Mouse (Mus musculus) forebrain, embryonic 15.5 days (tissue): ENCODE measurements around the gene Fgf22. TPM values are rescaled to one million over a fixed set of nuclear protein-coding genes. Genes with fewer than 3 reads are reported as not detected.

Source experiments
- ATAC-seq: fragments of 200-750 bp; cut with Nextera tagmentation; replicated peaks from 2 replicates; pipeline ENCODE4 v1.8.0; 2017; ENCODE audit warnings: mild to moderate bottlenecking, moderate TSS enrichment, moderate library complexity
- H3K27ac ChIP-seq: fragments of 300-500 bp; sonication (generic); replicated peaks from 2 replicates; pipeline ENCODE4 v1.5.1; 2015; ENCODE audit warnings: mild to moderate bottlenecking, inconsistent platforms
- H3K27me3 ChIP-seq: fragments of 300-500 bp; sonication (generic); 2 replicates; pipeline ENCODE4 v1.6.1; 2015; ENCODE audit warnings: inconsistent platforms
- H3K36me3 ChIP-seq: fragments of 300-500 bp; sonication (generic); 2 replicates; pipeline ENCODE4 v1.6.1; 2015; ENCODE audit warnings: mild to moderate bottlenecking, inconsistent platforms
- H3K4me1 ChIP-seq: fragments of 300-500 bp; sonication (generic); 2 replicates; pipeline ENCODE4 v1.6.1; 2015; ENCODE audit warnings: inconsistent platforms
- H3K4me2 ChIP-seq: fragments of 300-500 bp; sonication (generic); replicated peaks from 2 replicates; pipeline ENCODE4 v1.6.1; 2015; ENCODE audit warnings: mild to moderate bottlenecking, inconsistent platforms
- H3K4me3 ChIP-seq: fragments of 300-500 bp; sonication (generic); 2 replicates; pipeline ENCODE4 v1.5.1; 2015; ENCODE audit warnings: mild to moderate bottlenecking, inconsistent platforms
- H3K9ac ChIP-seq: fragments of 300-500 bp; sonication (generic); replicated peaks from 2 replicates; pipeline ENCODE4 v1.6.1; 2015; ENCODE audit warnings: mild to moderate bottlenecking, inconsistent platforms
- H3K9me3 ChIP-seq: fragments of 300-500 bp; sonication (generic); 2 replicates; pipeline ENCODE4 v1.6.1; 2016; ENCODE audit warnings: inconsistent platforms
- WGBS: fragments of 180-500 bp; shearing (Covaris S2); methylation state at CpG from one replicate; pipeline ENCODE4 v1.1.7; 2015; ENCODE audit warnings: mixed read lengths; 5-methylcytosine and 5-hydroxymethylcytosine counted together
- polyA plus RNA-seq: library from polyadenylated mRNA; unstranded; fragments of >200 nt; fragmentation: Nextera tagmentation; extraction: Ambion mirVana; gene quantifications from 2 replicates; pipeline ENCODE4 v1.2.1, GENCODE M21; 2015

Gene Fgf22
- polyA plus RNA-seq, 1 experiment from 2014 or later = 0.69 TPM

GRCm38 (mm10) chr10:79716254-79716987, 38.5 kb upstream of the Fgf22 start, which contains the start of gene Hcn2:
Hcn2 (plus strand) TSS chr10:79716634.
- no peaks in the 10 kb centered on the region for H3K9me3 ChIP-seq
- peak; percentile 57 for ATAC-seq
- H3K27ac ChIP-seq = no peak within 1 kb of the TSS
- H3K4me3 ChIP-seq = peak within 1 kb of the TSS; percentile 66
- H3K4me1 ChIP-seq = peaks cover 19% of the 10 kb centered on the region
- H3K9ac ChIP-seq = peak within 1 kb of the TSS; percentile 62
- H3K4me2 ChIP-seq = peak within 1 kb of the TSS; percentile 96
- peaks cover 40% of the 10 kb centered on the region for H3K27me3 ChIP-seq
- H3K36me3 ChIP-seq = peaks cover 7% of the 10 kb centered on the region
- WGBS = 2% methylated on average over 41 of the region's 91 CpGs

DNA sequence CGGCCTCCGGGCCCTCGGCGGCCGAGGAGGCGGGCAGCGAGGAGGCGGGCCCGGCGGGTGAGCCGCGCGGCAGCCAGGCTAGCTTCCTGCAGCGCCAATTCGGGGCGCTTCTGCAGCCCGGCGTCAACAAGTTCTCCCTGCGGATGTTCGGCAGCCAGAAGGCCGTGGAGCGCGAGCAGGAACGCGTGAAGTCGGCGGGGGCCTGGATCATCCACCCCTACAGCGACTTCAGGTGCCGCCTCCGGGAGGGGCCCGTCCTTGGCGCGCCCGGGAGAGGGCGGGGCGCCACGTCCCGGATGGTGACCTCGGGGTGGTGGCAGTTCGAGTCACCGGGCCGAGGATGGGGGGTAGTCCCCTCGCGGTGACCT, 37.9 kb upstream of the Fgf22 start:
- Histone ChIP-seq H3K27me3 (peaks cover 40% of the 10 kb centered on the region), H3K9ac (peak overlapping the region; percentile 62), H3K36me3 (peaks cover 2% of the 10 kb centered on the region), H3K9me3 (no peaks in the 10 kb centered on the region), H3K27ac (no peak overlapping the region), H3K4me1 (peaks cover 19% of the 10 kb centered on the region), H3K4me2 (peak overlapping the region; percentile 96), H3K4me3 (peak overlapping the region; percentile 66)
- WGBS = under 1% methylated on average over 40 of the region's 44 CpGs
- peak; percentile 8; the same call in 1 of the 2 replicates for ATAC-seq

DNA sequence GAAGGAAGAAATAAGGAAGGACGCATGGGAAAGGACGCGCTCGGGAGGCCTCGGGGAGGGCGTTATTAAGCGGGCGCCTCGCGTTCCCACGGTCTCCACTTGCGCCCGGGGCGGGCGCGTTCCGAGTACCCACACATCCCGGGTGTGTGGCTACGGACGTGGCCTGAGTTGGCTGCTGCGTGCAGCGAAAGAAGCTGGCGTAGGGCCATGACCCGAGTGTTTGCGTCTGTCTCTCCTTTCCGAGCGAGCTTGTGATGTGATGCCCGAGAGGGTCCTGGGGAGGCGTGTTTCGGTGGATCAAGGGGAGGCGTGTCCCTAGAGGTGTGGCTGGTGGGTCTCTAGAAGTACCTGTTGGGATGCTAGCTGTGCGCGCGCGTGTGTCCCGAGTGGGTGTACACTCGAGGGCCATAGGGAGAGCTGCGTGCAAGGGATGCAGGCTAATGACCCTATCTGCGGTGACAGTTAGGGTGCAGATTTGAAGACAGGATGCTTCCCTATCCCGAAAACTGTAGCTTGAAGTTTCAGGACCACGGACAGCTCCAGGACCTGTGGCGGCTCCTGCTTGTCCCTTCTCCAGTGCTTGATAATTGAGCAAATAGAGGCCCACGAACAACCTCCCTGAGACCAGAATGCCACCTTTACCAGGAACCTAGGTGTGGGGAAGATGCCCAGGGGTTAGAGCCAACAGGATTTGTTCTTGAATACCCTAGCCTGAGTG, 37.1 kb upstream of the Fgf22 start:
- no peak for ATAC-seq
- no peak overlapping the region for H3K27ac ChIP-seq
- no peaks in the 10 kb centered on the region for H3K36me3 ChIP-seq
- no peaks in the 10 kb centered on the region for H3K9me3 ChIP-seq
- 2% methylated on average over 43 of the region's 43 CpGs for WGBS
- peak overlapping the region; percentile 96 for H3K4me2 ChIP-seq
- peaks cover 19% of the 10 kb centered on the region for H3K4me1 ChIP-seq
- peak overlapping the region; percentile 66 for H3K4me3 ChIP-seq
- H3K27me3 ChIP-seq = peaks cover 40% of the 10 kb centered on the region
- peak overlapping the region; percentile 62; the same call in 1 of the 2 replicates for H3K9ac ChIP-seq

DNA sequence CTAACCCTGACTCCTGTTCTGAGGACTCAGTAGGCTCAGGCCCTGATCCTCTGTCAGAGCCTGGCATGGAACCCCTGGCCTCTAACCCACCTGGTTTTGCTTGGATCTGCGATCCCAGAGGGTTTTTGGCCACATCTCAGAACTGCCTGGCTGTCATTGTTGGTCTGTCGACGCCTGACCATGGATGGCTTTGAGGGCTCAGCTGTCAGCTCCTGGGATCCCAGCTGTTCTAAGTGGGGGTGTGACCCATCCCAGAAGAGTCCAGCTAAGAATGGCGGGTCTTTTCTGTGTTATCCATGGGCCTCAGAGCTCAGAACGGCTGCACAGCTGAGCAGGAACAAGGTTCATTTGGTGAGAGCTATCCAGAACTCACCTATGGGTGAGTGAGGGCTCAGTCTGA, 33.8 kb upstream of the Fgf22 start:
- Histone ChIP-seq H3K36me3 (no peaks in the 10 kb centered on the region), H3K9me3 (no peaks in the 10 kb centered on the region), H3K9ac (no peak overlapping the region), H3K4me1 (peaks cover 16% of the 10 kb centered on the region), H3K27ac (no peak overlapping the region), H3K4me3 (no peak overlapping the region), H3K27me3 (peaks cover 27% of the 10 kb centered on the region), H3K4me2 (no peak overlapping the region)
- WGBS = 71% methylated on average over 5 of the region's 5 CpGs
- ATAC-seq = no peak

- H3K27me3 ChIP-seq = peaks cover 12% of the 10 kb centered on the region
- no peaks in the 10 kb centered on the region; the same call in 1 of the 2 replicates for H3K4me1 ChIP-seq
- H3K4me3 ChIP-seq = no peak overlapping the region
- no peaks in the 10 kb centered on the region for H3K9me3 ChIP-seq
- H3K27ac ChIP-seq = no peak overlapping the region
- H3K36me3 ChIP-seq = no peaks in the 10 kb centered on the region
- WGBS = 52% methylated on average over 6 of the region's 6 CpGs
- H3K4me2 ChIP-seq = no peak overlapping the region
- ATAC-seq = no peak
- H3K9ac ChIP-seq = no peak overlapping the region
These were observed 31.8 kb upstream of the Fgf22 start for GRCm38 (mm10) chr10:79723047-79723446.

GRCm38 (mm10) chr10:79723692-79724091, 31.2 kb upstream of the Fgf22 start:
- WGBS = 89% methylated on average over 7 of the region's 7 CpGs
- H3K4me1 ChIP-seq = no peaks in the 10 kb centered on the region
- no peak overlapping the region for H3K4me3 ChIP-seq
- no peaks in the 10 kb centered on the region for H3K36me3 ChIP-seq
- no peak overlapping the region for H3K4me2 ChIP-seq
- H3K27me3 ChIP-seq = peaks cover 6% of the 10 kb centered on the region; the same call in 1 of the 2 replicates
- ATAC-seq = no peak
- H3K27ac ChIP-seq = no peak overlapping the region
- no peak overlapping the region for H3K9ac ChIP-seq
- H3K9me3 ChIP-seq = no peaks in the 10 kb centered on the region

- H3K9me3 ChIP-seq = no peaks in the 10 kb centered on the region
- H3K27ac ChIP-seq = no peak overlapping the region
- no peaks in the 10 kb centered on the region for H3K27me3 ChIP-seq
- no peak for ATAC-seq
- H3K4me1 ChIP-seq = no peaks in the 10 kb centered on the region
- H3K4me3 ChIP-seq = no peak overlapping the region
- no peaks in the 10 kb centered on the region for H3K36me3 ChIP-seq
- WGBS = 37% methylated on average over 11 of the region's 11 CpGs
- H3K4me2 ChIP-seq = no peak overlapping the region
- no peak overlapping the region for H3K9ac ChIP-seq
These were observed 28.8 kb upstream of the Fgf22 start for GRCm38 (mm10) chr10:79726090-79726489.

DNA sequence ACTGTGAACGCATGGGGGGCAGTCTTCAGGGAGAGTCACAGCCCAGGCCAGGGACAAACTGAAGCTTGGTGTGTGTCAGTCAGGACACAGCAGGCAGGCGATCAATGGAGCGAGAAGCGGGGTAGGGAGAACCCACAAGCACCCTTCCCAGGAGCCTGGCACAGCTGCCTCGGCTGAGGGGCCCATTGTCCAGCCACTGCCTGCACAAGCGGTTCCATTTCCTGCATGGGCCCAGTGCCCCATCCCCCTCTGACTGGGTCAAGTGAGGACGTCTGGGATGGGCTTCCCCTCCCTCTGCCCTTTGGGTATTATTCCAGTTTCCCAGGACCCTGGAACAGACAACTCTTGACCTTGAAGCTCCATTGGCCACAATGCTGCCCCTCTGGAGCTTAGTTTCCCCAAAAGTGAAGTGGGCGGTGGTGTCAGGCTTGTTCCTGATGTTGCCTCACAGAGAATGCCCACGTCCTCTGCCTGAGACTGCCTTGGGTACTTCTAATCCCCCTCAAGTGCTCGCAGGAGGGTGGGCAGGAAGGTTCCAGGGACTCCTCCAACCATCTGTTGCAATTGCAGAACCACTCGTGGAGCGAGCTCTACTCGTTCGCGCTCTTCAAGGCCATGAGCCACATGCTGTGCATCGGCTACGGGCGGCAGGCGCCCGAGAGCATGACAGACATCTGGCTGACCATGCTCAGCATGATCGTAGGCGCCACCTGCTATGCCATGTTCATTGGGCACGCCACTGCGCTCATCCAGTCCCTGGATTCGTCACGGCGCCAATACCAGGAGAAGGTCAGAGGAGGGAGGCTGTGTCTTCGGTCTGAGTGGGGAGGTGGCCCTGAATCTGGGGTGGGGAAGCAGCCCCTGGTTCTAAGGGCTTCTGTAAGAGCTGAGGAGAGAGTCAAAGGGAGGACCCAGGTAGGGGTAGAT, 26.3 kb upstream of the Fgf22 start:
- Histone ChIP-seq H3K4me3 (no peak overlapping the region), H3K9ac (no peak overlapping the region), H3K4me2 (no peak overlapping the region), H3K36me3 (peaks cover 11% of the 10 kb centered on the region; the same call in 1 of the 2 replicates), H3K27ac (no peak overlapping the region), H3K9me3 (no peaks in the 10 kb centered on the region), H3K4me1 (no peaks in the 10 kb centered on the region), H3K27me3 (no peaks in the 10 kb centered on the region)
- 75% methylated on average over 28 of the region's 28 CpGs for WGBS
- no peak for ATAC-seq

- Histone ChIP-seq H3K4me3 (no peak overlapping the region), H3K27me3 (no peaks in the 10 kb centered on the region), H3K4me1 (no peaks in the 10 kb centered on the region), H3K36me3 (peaks cover 16% of the 10 kb centered on the region; the same call in 1 of the 2 replicates), H3K27ac (no peak overlapping the region), H3K9me3 (no peaks in the 10 kb centered on the region), H3K9ac (no peak overlapping the region), H3K4me2 (no peak overlapping the region)
- peak; percentile 18; the same call in 1 of the 2 replicates for ATAC-seq
- WGBS = 81% methylated on average over 13 of the region's 13 CpGs
These were observed 25.4 kb upstream of the Fgf22 start for GRCm38 (mm10) chr10:79729357-79729965.

DNA sequence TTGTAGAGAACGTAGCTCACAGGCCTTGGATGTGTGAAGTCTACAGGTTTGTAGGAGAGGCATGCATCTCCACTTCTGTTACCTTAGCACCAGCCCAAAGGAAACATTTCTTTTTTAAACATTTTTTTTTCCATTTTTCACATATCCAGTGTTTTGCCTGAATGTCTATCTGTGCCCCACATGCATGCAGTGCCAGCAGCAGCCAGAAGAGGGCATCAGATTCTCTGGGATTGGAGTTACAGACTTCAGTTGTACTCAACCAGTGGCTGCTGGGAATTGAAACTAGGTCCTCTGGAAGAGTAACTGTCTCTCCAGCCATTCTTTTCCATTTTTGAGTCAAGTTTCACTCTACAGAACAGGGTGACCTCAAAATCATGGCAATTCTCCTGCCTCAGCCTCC, 22.4 kb upstream of the Fgf22 start:
- ATAC-seq = no peak
- no peaks in the 10 kb centered on the region for H3K9me3 ChIP-seq
- no peak overlapping the region for H3K27ac ChIP-seq
- WGBS = 100% methylated on average over 1 of the region's 1 CpGs
- no peak overlapping the region for H3K4me3 ChIP-seq
- no peak overlapping the region for H3K4me2 ChIP-seq
- H3K9ac ChIP-seq = no peak overlapping the region
- no peaks in the 10 kb centered on the region for H3K27me3 ChIP-seq
- H3K36me3 ChIP-seq = peaks cover 40% of the 10 kb centered on the region
- H3K4me1 ChIP-seq = no peaks in the 10 kb centered on the region

DNA sequence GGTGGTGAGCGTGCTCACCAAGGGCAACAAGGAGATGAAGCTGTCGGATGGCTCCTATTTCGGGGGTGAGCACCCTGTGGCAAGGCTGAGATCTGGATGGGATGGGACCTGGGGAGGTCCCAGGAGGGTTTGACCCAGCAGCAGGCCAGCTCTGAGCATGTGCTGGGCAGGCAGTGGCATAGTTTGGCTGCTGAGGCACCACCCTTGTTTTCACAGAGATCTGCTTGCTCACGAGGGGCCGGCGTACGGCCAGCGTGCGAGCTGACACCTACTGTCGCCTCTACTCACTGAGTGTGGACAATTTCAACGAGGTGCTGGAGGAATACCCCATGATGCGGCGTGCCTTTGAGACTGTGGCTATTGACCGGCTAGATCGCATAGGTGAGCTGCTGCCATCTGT, 21.0 kb upstream of the Fgf22 start:
- Histone ChIP-seq H3K36me3 (peaks cover 54% of the 10 kb centered on the region), H3K27me3 (no peaks in the 10 kb centered on the region), H3K9ac (no peak overlapping the region), H3K4me3 (no peak overlapping the region), H3K27ac (no peak overlapping the region), H3K4me2 (no peak overlapping the region), H3K9me3 (peaks cover 4% of the 10 kb centered on the region; the same call in 1 of the 2 replicates), H3K4me1 (no peaks in the 10 kb centered on the region)
- 94% methylated on average over 15 of the region's 15 CpGs for WGBS
- no peak for ATAC-seq
